Mouse (Mus musculus): Measurements from ENCODE around the gene Kcnq1. TPM values are rescaled to one million over a fixed set of nuclear protein-coding genes. Genes with fewer than 3 reads are reported as not detected.

The Kcnq1 gene
- total RNA-seq, 4 experiments from 2014 or later: 30.9 to 36.9 (median 32.8) TPM

DNA sequence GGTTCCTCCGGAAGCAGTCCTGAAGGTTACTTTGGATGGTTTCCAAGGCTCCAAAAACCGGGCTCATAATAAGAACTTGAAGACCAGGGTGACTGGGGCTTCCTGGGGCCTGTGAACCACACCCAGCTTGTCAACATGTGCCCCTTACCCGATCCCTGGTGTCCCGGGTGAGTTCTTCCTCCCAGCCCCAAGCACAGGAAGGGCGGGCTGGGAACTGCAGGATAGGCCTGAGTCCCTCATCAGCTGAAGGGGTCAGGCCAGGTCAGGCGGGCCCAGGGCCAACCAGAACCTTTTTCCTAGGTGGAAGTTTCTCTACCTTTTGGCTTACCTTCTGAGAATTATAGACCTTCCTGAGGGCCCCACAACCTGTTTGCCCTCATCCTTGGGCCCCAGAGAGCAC lies 306.4 kb downstream of the Kcnq1 start:
- peak; percentile 51 for DNase-seq (ENCODE audit: low spot score)

DNA sequence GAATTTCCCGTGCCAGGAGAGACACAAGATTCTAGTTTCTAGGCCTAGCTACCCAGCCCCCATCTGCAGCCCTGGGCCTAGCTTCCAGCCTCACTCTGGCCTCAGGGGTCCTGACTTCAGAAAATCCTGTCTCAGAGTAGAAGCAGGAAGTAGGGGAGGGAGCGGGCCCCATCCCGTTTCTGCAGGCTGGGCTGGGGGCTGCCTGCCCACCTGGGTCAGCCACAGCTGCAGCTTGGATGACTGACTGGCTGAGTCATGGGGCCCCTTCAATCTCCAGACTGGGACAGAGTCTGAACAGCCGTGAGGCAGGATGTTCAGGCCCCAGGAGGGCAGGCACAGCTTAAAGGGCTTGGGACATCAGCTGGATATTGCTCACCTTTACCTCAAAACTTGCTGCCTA lies 308.9 kb downstream of the Kcnq1 start:
- no peak for DNase-seq (ENCODE audit: low spot score)

DNA sequence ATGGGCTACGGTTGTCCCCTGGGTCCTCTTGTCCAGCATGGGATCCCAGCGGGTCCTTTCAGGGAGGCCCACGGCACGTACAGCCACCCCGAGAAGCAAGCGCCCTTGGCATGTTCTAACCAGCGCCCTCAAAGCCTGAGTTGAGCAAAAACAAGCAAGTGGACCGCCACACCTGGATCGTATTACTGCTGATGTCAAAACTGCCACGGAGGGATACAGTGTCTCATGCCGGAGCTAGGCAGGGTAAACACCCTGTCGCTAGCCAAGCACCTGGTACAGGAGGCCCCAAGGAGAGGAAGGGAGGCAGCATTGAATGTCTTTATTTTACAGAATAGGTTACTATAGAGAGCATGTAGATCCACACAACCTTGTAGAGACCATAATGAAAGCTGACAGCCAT lies 310.2 kb downstream of the Kcnq1 start:
- no peak for DNase-seq (ENCODE audit: low spot score)

DNA sequence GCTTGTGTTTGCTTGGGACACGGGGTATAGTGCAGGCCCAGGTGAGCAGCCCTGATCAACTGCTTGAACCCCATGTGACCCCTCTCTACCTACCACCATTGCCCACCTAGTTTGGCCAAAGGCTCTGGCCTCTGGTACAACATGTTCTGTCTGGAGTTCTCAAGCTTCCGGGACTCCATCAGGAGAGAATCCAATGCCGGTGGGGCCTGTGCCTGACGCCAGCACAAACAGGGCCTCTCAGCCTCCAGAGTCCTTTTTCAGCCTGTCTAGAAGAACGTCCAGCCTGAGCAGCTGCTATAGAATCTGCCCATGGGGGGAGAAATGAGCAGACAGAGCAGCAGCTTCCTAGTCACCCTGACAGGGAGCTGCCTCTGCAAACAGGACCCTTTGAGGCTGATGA lies 311.7 kb downstream of the Kcnq1 start:
- no peak for DNase-seq (ENCODE audit: low spot score)

DNA sequence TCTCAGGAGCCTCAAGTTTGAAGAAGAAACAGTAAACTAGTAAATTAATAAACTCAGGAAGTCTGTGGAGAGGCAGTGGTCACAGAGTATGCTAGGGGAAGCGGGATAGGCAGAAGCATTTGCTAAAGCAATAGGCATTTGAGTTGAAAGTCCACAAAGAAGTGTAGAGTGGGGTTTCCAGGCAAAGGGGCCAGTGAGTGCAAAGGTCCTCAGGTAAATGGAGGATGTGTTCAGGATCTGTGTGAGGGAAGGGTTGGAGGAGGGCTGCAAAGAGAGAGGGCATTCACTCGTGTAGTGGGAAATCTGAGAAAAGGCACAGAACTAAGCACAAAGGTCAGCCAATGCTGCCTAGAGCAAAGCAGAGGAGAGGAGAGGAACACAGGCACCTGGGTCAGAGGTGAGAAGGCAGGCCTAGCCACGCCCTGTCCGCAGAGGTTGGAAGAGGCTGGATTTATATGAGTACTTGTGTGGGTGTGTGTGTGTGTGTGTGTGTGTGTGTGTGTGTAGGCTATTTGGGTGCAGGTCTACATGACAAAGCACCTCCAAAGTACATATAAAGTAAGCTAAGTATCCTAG lies 313.5 kb downstream of the Kcnq1 start:
- DNase-seq (ENCODE audit: low spot score): no peak

DNA sequence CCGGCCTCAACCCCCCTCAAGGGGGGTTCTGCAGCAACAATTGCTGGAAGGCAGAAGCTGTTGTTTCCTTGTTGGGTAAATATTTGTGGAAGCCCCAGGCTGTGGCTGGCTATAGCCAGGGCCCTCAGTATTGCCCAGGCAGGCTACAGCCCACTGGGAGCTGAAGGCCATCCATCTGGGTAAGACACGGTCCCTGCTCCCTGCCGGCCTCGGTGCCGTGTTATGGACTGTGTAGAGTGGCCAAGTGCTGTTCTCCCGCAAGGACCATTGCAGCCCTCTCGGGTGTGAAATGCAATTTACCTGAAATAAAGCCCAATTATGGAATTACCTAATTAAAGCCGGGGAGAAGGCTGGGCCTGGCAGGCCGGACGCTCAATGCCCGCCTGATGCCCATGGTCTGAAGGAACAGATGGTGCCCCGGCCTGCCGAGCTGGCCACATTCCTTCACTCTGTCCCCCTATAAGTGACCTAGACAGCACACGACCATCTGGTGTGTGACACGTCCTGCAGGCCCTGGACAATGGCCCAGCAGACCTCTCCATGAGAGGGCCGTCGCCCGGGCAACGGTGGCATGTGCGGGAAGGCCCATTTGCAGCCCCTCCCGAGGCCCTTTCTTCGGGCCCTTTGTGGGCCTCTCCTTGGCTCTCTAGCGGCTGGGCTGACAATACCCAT lies 322.1 kb downstream of the Kcnq1 start:
- DNase-seq (ENCODE audit: low spot score): no peak

DNA sequence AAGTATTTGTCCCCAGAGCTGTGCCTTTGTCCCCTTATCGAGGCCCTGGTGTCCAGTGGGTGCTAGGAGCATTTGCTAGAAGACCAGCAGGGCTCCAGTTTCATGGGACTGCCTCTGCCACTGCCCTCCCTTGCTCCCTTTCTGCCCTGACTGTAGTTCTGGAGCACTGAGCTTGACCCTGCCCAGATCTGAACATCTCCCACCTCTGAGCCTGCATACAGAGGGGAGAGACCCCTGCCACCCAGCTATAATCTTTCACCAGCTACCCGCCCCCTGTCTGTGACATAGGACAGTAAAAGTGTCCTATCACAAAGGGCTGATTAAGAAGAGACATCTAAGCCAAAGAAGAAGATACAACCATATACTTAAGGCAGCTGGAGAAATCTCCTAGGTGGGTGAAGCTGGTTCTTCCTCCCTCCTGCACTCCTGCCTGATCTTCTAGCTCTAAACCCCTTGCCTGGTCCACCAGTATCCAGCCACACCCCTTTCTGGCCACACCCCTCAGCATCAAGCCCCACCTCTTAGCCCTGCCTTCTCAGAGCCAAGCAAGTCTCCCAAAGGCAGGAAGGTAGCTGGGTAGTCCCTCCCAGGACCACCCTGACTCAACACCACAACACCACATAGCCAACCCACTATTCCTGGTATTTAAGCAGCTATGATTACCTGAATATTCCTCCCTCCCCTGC lies 322.8 kb downstream of the Kcnq1 start:
- DNase-seq (ENCODE audit: low spot score): no peak

DNA sequence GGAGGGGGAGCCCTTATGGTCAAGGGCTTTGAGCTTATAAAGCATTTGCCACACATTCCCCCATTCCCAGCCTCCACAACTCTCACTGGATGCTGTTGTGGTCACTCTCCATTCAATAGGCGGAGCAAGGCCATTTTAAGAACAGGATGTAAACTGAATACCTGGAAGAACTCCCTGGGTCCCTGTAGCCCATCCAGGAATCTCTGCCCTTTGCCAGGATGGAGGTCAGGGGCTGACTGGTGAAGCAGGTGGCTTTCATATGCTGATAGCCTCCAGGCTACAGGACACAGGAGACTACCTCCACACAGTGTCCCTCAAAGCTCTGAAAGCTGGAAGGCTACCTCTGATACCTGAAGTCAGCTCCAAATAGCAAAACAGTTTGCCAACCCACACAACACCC lies 326.5 kb downstream of the Kcnq1 start:
- DNase-seq (ENCODE audit: low spot score): peak; percentile 36

DNA sequence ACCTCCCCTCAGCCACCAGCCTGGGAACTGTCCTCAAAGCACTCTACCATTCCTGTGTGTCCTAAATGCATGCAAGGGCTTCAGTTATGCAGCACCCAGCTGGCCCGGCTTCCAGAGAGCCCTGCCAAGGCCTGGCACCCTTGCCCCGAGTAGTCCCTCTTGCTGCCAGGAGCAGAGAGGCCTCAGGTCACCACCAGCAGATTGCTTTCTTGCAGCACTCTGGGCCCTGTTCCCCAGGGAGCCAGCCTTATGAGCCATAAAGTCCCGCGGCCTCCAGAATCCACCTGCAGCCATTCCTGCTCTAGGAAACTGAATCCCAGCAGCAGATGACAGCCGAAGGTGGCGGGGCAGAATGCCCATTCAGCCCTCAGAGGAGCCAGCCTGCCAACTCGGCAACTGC lies 327.2 kb downstream of the Kcnq1 start:
- DNase-seq (ENCODE audit: low spot score): peak; percentile 65

DNA sequence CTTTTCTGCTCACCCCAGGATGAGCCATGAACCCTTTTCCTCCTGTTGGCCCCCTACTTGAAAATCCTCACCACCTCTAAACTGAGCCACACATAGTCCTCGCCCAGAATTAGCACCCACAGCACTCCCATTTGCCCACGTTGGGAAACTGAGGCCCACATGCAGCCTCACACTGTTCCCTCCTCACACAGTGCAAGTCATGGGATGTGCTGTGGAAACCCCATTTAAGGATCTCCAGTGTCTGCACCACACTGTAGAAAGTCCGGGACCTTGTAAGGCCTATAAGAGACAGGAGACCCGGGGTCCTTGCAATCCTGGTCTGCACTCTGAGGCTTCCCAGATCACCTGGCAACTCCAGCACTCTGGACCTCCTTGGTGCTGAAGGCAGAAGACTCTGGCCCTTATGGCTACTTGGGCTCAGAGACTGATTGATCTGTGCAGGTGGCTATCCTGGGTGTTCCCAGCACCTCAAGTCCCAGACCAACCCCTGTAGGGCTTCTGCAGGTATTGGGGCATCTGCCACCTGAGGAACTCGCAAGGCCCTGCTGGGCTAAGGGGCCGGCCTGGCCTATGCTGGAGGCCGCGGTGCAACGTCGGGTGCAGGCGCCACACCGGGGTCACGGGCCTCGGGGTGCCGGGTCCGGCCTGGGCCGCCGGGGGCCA lies 331.2 kb downstream of the Kcnq1 start:
- no peak for DNase-seq (ENCODE audit: low spot score)

DNA sequence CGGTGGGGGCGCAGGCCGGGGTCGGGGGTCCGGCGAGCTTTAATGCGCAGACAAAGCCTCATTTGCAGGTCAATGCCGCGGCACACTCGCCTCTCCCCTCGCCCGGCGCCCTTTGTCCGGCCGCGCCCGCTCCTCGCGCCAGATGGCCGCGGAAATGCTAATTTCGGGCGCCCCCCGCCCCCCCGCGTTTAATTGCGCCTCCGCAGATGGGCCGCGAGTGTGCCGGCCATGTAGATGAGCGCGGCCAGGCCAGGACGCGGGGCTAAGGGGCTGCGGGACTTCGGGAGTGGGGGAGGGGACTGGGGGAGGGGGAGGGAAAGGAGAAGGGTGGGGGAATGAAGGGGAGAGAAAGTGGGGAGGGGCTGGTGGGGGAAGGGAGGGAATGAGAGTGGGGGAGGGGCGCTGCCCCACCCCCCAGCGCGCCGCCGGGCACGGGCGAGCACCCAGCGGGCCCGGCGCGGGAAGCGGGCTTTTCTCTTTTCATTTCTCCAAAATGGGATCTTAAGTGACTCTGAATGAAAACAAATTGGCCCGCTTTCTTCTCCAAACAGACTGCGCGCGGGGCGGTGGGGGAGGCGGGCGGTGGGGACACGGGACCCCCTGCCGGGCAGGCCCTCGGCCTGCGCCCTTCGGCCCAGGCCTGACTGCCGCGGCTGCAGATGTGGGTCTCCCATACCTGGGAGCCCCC lies 331.9 kb downstream of the Kcnq1 start:
- no peak for DNase-seq (ENCODE audit: low spot score)

DNA sequence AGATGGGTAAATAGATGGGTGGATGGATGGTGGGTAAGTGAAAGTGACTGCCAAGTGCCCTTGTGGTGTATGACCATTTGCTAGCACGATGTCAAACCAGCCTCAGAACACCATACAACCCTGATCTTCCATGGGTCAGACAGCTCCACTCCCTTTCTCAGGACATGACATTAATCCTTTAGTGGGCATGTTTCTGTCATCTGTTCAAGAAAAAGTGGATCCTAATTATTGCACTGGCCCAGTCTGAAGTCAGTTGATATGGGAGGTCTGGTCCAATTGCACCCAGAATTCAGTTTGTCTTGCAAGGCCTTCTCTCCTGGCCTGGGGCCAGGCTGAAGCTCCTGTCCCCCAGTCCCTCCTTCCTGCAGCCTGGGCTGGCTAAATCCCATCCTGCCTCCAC lies 332.8 kb downstream of the Kcnq1 start:
- DNase-seq (ENCODE audit: low spot score): no peak

DNA sequence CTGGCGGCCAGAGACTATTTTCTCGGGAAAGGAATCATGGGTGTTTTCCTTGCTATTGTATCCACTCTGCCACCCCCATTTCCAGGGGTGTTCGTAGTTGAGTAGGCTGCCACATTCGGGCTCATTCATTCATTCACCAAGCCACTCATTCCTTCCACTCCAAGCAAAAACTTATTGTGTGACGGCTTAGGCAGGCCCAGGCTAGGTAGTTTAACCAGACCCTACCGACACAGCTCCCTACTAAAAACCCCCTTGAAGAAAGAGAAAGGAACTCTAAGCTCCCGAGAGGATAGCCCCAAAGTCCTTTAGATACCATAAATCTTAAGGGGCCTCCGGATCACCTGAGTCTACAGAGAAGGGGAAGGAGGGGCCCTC lies 338.4 kb downstream of the Kcnq1 start:
- no peak for DNase-seq (ENCODE audit: low spot score)

DNA sequence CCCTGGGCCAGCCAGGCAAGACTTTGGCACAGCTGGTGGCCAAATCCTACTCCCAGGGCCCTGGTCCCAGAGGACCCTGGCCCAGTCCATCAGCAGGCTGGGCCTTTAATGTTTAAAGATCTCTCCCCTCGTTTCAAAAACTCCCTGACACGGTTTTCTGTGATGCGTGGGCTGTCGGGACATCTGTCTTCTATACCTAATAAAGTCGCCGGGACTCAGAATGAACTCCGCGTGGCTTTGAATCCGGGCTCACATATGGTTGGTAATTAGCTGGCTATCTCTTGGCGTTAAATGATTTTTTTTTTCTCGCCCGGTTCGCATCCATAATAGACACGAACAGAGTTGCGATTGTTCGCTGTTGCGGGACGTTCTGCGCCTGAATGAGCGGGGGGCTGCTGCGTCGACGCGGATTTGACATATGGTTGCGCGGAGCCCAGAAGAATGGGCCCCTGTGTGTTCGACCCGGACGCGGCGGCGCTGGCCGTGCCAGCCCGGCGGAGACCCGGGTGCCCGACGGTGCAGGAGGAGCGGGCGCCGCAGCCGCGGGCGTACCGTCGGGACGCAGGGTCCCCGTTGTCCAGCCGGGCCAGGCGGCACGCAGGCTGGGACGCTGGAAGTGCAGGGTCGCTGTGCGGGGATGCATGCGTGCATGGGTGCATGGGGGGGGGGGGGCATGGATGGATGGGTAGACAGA lies 338.9 kb downstream of the Kcnq1 start:
- no peak for DNase-seq (ENCODE audit: low spot score)

DNA sequence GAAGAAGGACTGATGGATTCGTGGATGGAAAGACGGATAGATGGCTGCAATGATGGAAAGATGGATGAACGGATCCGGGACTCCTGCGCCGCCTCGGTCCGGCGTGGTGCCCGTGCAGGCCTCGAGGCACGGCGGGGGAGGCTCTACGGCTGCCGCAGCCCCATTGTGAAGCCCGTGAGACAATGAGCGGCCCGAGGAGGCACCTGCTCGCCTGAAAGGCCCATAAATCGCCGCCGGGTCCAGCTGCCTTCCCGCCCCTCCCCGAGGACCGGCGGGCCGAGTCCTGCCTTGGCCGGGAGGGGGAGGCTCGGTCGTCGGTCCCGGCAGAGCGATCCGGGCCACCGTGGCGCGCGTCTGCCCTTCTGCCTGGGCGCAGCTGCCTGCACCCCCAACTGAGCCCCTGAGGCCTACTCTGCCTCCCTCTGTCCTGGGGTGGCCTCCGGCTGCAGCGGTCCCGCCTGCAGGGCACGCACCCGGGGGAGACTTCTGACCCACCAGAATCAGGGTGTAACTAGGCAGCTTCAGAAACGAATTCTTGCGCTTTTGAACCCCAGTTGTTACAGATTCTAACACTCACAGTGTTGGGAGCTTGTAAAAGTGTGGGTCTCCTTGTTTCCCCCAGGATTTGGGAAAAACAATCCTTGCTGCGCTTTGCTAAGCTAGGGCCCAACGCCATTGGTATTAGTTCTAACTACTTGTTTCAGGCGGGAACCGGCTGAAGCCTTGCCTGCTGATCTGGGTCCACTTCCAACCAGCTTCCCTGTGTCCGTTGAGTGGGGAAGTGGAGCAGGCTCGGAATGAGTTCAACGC lies 339.7 kb downstream of the Kcnq1 start:
- no peak for DNase-seq (ENCODE audit: low spot score)

DNA sequence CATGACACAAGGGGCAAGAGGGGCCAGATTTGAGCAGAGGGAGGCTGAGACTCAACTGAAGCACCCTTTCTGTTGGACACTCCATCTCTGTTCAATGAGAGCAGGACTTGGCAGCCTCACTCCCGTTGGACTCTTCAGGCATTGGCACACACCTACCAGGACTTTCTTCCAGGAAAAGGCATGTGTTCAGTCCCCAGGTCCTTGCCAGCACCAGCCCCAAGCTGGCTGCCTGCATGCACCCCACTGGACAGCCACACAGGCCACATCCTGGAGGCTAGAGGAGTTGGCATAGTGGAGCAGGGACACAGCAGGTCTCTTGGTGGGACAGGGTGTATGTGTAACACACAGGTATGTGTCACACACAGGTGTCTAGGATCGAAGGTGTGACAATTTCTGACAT lies 341.0 kb downstream of the Kcnq1 start:
- DNase-seq (ENCODE audit: low spot score): no peak

DNA sequence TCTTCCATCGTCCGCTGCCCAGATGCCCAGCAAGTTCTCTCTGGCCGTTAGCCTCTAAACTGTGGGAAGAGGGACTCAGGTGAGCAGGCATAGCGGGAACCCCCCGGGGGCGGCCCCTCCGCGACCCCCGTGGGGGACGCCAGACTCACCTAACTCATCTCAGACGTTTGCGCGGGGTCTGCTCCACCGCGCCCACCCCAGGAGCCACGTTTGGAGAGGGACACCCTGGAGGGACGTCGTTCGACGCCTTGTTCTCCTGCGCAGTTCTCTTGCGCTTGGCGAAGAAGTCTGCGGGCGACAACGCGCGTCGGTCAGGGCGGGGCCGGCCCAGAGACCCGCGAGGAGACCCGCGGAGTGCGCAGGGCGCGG lies 352.8 kb downstream of the Kcnq1 start:
- no peak for DNase-seq (ENCODE audit: low spot score)

DNA sequence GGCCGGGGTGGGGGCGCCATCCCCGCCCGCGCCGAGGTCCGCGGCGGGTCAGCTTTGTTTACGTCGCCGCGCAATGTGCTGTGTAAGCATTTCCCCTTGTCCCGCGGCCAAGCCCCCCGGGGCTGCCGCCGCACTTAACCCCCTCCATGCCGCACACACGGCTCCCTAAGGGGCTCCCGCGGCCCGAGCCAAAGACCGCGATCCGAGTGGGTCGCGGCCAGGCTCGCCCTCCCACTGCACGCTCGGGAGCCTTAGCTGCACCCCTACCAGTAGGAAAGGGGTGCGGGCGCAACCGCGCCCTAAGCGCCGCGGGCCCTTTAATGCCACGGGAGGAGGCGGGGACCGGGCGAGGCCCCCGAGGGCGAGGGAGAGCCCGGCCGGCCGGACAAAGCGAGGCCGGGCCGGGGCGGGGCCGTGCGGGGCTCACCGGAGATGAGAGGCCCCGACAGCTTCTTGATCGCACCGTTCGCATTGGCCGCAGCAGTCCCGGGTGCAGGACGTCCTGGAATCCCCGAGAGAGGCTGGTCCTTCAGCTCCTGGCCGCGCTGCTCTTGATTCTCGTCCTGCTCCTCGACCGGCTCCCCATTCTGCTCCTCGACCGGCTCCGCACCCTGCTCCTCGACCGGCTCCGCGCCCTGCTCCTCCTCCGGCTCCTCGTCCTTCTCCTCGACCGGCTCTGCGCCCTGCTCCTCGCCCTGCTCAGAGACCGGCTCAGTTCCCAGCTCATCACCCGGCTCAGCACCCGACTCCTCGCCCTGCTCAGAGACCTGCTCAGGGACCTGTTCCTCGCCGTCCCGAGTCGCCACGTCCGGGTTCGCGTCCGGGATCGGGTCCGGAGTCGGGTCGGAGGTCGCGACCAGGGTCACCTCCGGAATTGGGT lies 353.4 kb downstream of the Kcnq1 start:
- peak; percentile 50 for DNase-seq (ENCODE audit: low spot score)

DNA sequence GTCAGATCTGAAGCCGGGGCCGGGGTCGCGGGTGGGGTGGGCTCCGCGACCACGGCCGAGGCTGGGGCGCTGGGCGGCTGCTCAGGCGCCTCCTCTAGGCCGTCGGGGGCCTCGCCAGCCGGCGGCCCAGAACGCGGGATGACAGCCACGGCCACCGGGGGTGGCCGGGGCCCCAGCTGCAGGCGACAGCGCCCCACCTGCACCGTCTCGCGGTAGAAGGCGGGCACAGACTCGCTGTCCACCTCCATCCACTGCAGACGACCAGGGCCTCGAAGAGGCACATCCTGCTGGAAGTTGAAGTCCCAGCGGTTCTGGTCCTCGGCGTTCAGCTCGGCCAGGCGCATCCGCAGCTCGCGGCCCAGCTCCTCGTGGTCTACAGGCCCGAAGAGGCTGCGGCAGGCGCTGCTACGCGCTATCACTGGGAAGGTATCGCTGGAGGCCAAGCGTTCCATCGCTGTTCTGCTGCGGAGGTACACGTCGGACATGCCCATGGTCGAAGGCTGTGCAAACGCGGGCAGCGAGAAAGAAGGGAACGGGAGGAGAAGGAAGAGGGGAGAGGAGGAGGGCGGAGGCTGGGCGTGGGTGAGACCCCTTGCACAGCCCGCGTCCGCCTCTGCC lies 354.2 kb downstream of the Kcnq1 start:
- no peak for DNase-seq (ENCODE audit: low spot score)
